Mouse (Mus musculus) ovary, adult 18-20 months (tissue): ENCODE data around the gene Igsf23.
"Not testable (repeated sequence)": the region's sequence is repeated elsewhere in the genome, so short reads cannot be mapped to it uniquely, and the experiment has no call there.

Experiments used
- DNase-seq: peaks from one replicate; pipeline ENCODE4 v3.0.0; 2022; ENCODE audit warnings: low spot score, mixed read lengths

Igsf23 gene

DNA sequence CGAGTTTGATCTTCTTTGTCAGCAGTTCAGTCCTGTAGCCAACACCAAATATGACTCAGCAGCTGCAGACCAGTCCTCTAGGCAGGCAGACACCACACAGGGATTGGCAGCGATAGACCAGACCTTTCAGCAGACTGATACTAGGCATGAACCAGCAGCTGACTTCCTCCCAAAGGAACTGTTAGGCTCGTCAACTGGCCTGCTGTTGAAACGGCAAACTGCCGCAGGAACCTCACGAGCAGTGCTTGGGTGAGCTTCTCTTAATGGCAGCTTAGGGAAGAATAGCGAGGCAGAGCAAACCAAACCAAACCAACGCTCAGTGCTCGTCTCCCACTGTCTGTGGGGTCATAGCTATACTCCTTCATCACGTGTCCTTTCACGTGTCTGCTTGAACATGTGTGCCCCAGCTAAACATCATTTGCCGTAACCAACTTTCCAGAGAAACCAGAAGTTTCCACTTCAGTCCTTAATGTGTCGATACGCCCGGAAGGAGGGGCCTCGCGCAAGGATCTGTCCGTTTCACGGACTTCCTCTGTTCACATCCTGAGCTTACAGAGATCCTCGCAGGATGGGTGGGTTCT lies 15.3 kb downstream of the Igsf23 start:
- no peak for DNase-seq

DNA sequence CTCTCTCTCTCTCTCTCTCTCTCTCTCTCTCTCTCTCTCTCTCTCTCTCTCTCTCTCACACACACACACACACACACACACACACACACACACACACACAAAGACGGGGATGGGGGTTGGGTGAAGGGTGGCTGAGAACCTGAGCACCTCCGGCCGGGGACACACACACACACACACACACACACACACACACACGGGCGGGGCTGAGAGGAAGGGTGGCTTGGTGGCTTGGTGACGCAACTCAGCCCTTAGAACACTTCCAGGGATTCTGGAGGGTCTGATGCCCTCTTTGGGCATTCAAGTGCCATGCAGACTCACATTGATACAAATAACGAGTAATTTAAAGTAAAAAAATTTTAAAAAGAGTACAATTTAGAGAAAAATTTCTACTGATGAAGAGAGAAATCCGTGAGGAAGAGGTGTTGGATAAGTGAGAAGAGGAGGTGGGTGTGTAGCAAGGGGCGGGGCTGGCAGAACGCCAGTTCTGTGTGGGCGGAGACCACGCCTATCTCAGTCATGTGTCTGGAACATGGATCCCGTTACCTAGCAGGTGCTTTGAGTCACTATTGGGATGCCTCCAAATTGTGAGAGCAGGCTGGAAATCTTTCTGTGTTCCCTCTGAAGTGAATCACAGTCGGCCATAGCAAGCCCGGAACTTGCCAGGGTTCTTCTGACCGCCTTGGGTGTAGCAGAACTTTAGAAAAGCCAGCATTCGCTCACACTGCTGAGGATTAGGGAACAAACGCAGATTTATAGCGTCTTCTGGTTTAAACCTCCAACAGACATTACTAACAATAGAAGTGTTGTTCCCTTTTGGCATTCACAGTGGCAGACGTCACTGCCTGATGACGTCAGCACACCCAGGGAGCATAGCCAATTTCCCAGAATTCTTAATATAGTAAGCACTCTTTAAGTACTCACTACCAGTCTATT lies 17.4 kb downstream of the Igsf23 start:
- DNase-seq: peak; percentile 65

DNA sequence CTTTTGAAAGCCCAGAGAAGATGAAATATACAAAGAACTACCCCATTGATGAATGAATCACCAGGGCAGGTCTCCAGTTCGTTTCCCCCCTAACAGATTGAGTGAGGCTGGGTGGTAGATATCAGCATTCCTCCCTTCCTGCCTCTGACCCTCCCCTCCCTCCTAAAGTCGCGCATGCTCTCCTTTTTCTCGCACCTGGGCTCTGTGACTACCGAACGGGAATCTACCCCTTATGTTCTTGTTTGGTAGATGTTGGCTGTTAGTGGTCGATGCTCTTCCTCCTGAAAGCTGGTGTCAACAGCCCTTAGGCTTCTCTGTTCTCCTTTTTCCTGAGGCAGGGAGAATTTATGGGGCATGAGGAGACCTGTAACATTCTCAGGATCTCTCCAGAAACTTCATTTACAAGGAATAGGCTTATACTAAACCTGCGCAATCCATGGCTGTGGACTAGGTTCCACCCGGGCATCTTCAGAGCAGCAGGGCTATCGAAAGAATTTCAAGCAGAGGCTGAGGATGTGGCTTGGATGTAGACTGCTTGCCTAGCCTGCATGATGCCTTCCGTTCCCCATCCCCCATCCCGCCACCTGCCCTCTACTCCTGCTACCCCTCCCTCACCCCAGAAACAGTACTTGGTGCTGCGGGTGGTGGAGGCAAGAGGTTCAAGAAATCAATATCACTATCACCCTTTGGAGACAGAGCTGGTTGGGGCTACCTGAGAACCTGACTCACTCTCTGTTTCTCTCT lies 18.3 kb downstream of the Igsf23 start:
- no peak for DNase-seq

DNA sequence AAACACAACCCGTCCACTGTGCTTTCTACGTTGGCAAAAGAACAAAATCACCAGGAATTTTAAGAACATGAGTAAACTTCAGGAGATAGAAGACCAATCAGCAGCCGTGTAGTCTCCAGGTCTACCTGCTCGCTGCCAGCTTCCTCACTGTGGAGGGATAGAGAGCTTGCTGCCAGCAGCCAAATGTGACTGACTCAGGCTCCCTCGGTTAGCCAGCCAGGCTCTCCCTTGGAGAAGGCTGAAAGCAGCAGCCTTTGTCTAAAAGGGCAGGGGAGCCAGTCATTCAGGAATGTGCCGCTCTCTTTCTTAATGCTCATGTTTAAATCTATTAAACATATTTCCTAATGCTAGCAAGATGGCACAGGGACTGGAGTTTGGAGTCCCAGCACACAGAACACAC lies 20.1 kb downstream of the Igsf23 start:
- DNase-seq: not testable (repeated sequence)

DNA sequence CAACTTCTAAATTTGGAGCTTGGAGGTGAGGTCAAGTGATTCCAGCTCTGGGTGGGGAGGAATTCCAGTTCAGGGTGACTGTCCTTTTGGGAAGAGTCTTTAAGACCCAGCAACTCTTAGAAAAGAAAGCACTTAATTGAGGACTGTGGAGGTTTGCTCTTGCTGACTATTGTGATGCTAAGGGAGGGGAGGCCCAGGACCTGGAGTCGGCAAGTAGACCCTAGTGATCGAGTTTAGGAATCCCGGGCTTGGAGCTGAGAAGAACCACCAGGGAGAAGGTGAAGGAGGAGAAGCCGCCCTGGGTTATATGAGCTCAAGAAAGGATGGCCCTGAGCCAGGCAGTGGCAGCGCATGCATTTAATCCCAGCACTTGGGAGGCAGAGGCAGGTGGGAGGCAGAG lies 22.1 kb downstream of the Igsf23 start:
- DNase-seq: no peak

DNA sequence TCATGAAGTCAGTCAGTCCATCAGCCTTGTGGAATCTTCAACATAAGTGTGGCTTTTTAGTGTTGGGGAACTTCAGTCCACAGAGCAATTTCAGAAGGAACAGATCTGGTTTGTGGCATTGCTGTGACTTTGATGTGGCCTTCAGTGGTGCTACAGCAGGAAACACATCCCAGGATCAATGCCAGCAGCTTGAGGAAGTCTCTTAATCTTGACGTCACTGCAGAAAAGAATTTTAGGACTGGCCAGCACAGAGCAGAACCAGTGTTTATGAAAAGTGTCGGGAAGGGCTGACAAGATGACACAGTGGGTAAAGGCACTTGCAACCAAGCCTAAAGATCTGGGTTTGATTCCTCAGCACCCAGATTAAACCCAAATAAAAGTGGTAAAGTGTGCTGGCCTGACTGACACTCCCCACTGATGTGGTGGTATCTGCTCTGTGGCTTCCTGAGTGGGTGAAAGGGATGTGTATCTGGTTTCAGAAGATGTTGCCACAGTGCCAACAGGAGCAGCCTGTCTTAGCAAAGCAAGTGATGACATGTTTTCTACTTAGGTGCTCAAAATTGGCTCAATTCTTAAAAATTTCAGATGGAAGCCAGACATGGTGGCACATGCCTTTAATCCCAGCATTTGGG lies 23.6 kb downstream of the Igsf23 start:
- DNase-seq: no peak

DNA sequence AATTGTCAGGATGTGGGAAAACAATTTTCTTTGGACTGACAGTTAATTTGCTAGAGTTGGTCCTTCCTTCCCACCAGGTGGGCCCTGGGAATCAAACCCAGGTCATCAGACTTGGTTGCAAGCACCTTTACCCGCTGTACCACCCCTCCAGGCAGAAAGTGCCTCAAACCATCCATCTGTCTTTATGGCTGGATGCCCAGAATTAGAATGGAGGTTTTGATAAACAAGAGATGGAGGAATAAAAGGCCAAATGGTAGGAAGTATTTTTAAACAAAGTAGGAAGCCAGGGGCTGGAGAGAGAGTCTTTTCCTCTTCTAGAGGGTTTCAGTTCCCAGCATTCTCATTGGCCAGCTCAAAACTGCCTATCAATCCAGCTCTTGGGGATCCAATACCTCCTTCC lies 25.2 kb downstream of the Igsf23 start:
- no peak for DNase-seq

DNA sequence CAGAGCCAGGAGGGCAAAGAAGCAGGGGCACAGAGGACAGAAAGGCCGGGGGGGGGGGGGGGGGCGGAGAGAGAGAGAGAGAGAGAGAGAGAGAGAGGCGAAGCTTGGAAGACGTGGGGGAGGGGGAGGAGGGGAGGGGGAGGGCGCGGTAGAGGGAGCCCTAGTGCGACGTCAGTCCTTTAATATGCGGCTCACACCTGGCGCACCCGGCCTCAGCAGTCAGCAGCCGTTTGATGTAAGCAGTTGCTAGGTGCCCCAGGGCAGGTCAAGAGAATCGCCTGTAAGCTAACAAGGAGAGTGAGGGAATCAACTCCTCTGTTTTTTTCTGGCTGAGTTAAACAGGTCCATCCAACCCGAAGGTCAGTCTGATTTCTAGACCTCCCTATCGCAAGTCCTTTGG lies 26.8 kb downstream of the Igsf23 start:
- DNase-seq: no peak

DNA sequence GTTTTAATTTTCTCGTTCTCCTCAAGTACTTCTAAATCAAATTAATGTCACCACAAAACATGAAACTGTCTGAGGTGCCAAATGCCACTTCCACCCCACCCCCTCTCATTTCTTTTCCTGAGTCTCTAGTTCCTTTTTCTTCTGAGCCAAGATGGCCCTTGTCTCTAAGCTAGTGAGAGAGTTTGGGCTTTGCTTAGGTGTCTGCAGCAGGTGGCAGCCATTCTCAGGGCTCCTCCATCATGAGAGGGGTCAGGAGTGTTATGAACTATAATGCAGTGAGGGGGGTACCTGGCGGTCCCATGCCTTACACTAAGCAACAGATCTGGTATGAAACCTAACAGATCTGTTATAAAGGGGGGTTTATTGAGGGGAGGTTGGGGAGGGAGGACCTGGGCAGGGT lies 27.2 kb downstream of the Igsf23 start:
- no peak for DNase-seq

DNA sequence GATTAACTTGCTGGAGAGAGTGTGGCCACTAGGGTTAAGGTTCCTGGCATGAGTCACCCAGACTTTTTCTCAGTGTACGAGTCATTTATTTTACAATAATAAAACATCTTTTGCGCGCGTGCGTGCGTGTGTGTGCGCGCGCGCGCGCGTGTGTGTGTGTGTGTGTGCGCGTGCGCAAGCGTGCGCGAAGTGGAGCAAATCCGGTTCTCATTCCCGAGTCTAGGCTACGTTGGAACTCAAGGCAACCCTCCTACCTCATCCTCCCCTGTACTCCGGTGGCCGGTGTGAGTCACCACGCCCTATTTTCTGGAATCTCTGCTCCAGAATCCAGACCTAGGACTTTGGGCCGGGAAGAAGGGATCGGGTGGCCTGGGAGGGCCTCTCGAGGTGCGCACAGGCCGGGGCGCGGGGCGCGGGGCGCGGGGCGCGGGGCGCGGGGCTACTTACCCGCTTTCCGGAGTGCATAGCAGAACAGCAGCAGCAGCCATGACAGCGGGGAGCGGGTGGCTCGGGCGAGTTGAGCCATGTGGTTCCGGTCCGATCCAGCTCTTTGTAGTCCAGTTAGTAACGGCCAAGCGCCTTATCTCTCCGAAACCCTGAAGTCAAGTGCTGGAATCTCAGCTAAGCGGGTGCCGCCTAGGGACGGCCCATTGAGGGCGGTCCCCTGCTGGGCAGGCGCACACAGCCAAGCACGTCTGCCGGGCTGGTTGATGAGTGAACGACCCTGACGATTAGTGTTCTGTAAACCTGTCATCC lies 29.9 kb downstream of the Igsf23 start, which contains the start of gene Pvr:
Gene Pvr, minus strand, starts transcription at position 655 of the 756 bp plus-strand sequence.
- DNase-seq: peak; percentile 83

DNA sequence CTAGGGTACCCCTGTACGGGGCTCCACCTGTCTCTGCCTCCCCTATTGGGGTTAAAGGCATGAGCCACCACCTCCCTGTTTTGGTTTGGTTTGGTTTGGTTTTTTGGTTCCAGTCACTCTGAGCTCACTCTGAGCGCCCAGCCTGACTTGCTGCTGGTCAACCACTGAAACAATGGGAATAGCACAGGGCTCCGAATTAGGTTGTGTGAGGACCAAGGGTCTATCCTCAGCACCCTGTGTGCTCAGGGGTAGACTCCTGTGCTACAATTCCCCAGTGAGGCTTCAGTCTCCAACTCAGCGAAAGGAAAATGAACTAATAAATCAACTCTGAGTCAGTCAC lies 30.4 kb downstream of the Igsf23 start:
- no peak for DNase-seq

DNA sequence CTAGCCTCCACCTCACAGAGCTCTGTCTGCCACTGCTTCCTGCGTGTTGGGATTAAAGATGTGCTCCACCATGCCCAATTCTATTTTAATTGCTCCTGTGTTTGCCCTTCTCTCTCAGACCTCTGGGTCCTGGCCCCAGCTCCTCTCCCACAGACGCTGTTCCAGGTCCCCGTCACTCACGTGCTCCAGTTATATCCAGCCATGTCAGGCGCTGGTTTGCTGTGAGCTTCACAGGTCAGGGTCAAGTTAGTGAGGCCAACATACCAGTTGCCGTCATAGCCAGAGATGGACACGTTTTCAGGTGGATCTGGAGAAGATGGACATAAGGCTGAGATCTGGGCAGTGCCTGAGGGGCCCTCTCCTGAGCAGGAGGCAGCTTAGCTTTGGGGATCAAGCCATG lies 36.0 kb downstream of the Igsf23 start:
- DNase-seq: no peak

DNA sequence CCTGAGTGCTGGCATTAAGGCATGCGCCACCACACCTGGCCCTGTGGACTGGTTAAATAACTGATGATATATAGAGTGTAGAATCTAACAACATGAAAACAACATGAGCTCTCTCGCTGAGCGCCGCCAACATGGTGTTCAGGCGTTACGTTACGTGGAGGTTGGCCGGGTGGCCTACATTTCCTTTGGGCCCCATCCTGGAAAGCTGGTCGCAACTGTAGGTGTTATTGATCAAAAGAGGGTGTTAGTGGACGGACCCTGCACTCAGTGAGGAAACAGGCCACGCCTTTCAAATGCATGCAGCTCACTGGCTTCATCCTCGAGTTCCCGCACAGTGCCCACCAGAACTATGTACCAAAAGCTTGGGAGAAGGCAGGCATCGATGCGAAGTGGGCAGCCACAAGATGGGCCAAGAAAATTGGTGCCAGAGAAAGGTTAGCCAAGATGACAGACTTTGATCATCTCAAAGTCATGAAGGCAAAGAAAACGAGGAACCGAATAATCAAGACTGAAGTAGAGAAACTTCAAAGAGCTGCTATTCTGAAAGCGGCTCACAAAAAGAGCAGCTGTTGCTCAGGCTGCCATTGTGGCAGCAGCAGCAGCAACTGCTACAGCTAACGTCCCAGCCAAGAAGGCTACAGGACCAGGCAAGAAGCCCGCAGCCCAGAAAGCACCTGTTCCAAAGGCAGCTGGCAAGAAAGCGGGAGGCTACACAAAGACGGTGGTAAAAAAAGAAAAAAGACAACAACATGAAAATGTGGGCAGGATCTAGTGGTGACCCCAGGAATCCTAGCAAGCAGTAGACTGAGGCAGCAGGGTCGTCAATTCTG lies 38.6 kb downstream of the Igsf23 start:
- no peak for DNase-seq

DNA sequence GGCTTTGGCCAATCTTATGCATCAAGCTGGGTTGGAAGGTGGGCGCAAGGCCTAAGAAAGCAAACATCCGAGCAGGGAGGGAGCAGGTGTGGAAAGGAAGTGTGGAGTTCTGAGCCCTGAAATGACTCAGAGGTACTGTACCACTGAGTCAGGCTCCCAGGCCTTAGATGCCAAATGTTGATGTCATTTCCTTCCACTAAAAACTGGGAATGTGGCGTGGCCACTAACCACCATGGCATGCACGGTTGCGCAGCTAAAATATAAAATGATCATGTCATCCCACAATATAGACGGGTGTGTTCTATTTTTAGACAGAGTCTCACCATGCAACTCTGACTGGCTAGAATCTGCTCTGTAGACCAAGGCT lies 39.3 kb downstream of the Igsf23 start:
- DNase-seq: no peak

DNA sequence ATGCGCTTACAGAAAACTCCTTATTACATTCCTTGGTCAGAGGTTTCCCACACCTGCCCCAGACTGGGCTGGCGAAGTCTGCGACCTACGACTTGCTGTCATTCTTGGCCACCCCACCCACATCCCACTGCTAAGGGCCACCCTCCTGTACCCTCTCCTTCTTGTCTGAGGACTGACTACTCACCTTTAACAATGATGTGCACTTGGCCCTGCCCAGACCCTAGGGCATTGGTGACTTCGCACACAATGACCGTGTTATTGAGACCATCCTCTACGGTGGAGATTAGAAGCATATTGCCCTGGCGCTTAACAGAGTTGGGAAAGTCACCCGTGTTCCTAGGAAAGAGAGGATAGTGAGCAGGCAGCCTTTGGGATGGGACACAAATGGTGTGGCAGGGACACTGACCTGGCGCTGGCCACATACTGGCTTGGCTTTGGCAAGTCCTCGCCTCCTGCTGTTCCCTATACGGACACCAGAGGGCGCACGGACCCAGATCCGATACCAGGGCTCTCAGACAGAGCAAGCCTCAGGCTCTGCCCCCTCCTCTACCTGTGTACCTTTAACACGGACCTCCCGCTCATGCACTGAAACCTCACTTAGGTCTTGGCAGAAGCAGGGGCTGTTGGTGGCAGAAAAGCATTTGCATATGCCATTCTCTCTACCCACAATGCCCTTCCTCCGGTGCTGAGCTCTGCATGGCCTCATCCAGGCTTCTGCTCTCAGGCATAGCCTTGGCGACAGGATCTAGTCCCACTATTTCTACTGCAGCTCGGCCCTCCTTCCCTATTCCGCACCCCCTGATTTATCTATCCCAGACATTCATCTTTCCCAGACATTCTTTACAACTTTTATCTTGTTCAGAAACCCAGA lies 39.9 kb downstream of the Igsf23 start:
- DNase-seq: peak; percentile 52

DNA sequence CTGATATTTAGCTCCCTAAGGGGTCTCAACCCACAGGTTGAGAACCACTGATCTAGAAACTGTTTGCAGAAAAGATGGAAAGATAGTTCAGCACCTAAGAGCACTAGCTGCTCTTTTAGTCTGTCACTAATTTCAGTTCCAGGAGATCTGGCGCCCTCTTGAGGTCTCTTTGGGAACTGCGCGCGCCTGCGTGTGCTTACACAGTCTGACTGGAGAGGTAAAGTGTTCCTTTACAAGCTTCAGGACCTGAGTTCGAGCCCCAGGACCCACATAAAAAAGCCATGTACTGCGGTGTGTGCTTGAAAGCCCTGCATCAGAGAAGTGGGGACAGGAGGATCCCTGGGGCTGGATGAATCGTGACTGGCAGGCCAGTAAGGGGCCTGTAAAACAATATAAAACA lies 60.7 kb downstream of the Igsf23 start:
- no peak for DNase-seq

DNA sequence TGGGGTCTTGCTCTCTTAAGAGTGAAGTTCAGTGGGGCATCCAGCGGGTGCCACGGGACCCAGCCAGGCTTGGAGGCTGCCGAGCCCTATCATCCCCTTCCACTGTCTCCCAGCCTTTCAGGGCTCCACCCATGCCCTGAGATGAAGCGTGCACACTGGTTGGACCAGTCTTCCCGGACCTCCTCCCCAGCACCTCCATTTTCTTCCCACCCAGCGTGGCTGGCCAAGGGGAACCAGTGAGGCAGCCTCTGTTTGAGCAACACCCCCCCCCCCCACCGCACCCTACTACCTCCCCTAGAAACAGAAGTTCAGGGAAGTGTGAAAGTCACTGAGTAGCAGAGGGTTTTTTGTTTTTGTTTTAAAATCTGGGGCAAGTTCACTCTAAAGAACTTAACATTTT lies 62.7 kb downstream of the Igsf23 start, which contains the start of gene Ceacam19:
Gene Ceacam19, minus strand, starts transcription at position 117 of the 400 bp plus-strand sequence.
- DNase-seq: no peak
